Mouse (Mus musculus): ENCODE measurements at regions not wholly inside any gene's neighbourhood (a gene's known extent, or its start where the extent isn't known, plus 50 kb on each side); places are given as distances from the start of the nearest gene placed in this dataset.

DNA sequence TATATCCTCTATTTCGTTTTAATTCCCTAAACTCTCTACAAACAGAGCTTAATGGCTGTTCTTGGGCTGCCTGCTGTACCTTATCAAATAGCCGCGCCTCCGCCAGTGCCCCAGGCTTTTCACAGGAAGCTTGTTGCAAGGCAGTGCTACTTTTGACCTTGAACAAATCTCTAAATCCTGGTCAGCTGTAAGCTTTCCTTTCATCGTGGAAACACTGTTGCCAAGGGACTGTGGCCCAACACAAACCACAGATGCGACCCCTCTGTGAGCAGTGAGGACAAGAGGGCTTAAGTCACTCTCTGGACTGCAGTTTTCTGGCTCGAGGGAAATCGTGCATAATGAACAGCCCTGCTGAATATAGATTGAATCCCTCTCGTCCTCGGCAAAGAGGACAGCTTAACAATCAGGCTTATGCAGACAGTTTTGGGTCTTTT is 62.0 kb upstream of the Man2a1 start:
- no peak for TF ChIP-seq CTCF (IDR thresholded peaks at IDR 0.05; ENCODE audit: control insufficient read depth, insufficient read depth, low read length)
- no peak for TF ChIP-seq POLR2A (IDR thresholded peaks at IDR 0.05; ENCODE audit: borderline replicate concordance, control insufficient read depth, low read depth, low read length)

Measured in bone marrow, adult 2 months (tissue).